Mouse (Mus musculus) liver, embryonic 12.5 days (tissue): ENCODE results near the gene Olfr1123. TPM values are rescaled to one million over a fixed set of nuclear protein-coding genes. Genes with fewer than 3 reads are reported as not detected.

ENCODE experiments used
- polyA plus RNA-seq: library from polyadenylated mRNA; unstranded; fragments of >200 nt; fragmentation: Nextera tagmentation; extraction: Ambion mirVana; gene quantifications from 2 replicates; pipeline ENCODE4 v1.2.1, GENCODE M21; 2016

The Olfr1123 gene
- polyA plus RNA-seq, 1 experiment from 2014 or later = not detected

Other genes starting within 250 kb of the Olfr1123 start
- gene Olfr1112, start 228.8 kb upstream of the Olfr1123 start, polyA plus RNA-seq = not detected in 2 replicates
- not detected in 2 replicates for gene Olfr1113, start 207.7 kb upstream of the Olfr1123 start, polyA plus RNA-seq
- gene Olfr1115, start 168.6 kb upstream of the Olfr1123 start, polyA plus RNA-seq = not detected in 2 replicates
- gene Olfr1116, start 149.1 kb upstream of the Olfr1123 start, polyA plus RNA-seq = not detected in 2 replicates
- not detected in 2 replicates for gene Olfr1118, start 109.1 kb upstream of the Olfr1123 start, polyA plus RNA-seq
- not detected in 2 replicates for gene Olfr1120, start 61.8 kb upstream of the Olfr1123 start, polyA plus RNA-seq
- gene Olfr1121, start 46.7 kb upstream of the Olfr1123 start, polyA plus RNA-seq = not detected in 2 replicates
- not detected in 2 replicates for gene Olfr1122, start 30.8 kb upstream of the Olfr1123 start, polyA plus RNA-seq
- 0.05 TPM in 1 of 2 replicates, not detected in the other for gene Olfr1124, start 13.6 kb downstream of the Olfr1123 start, polyA plus RNA-seq
- not detected in 2 replicates for gene Olfr1126, start 37.3 kb downstream of the Olfr1123 start, polyA plus RNA-seq
- not detected in 2 replicates for gene Pramel7, start 80.5 kb downstream of the Olfr1123 start, polyA plus RNA-seq
- not detected in 2 replicates for gene Pramel6, start 89.9 kb downstream of the Olfr1123 start, polyA plus RNA-seq
- not detected in 2 replicates for gene Olfr153, start 115.2 kb downstream of the Olfr1123 start, polyA plus RNA-seq
- not detected in 2 replicates for gene Olfr1128, start 128.9 kb downstream of the Olfr1123 start, polyA plus RNA-seq
- gene Olfr1129, start 157.3 kb downstream of the Olfr1123 start, polyA plus RNA-seq = not detected in 2 replicates
- gene Olfr1130, start 189.6 kb downstream of the Olfr1123 start, polyA plus RNA-seq = not detected in 2 replicates
- not detected in 2 replicates for gene Olfr1131, start 210.5 kb downstream of the Olfr1123 start, polyA plus RNA-seq
- not detected in 2 replicates for gene Olfr1132, start 220.9 kb downstream of the Olfr1123 start, polyA plus RNA-seq
- not detected in 2 replicates for gene Olfr1133, start 230.7 kb downstream of the Olfr1123 start, polyA plus RNA-seq
- not detected in 2 replicates for gene Olfr1134, start 241.8 kb downstream of the Olfr1123 start, polyA plus RNA-seq